Mouse (Mus musculus) neutrophil, adult 5-6 weeks (primary cell): ENCODE results near the gene Slc7a14. TPM values are rescaled to one million over a fixed set of nuclear protein-coding genes. Genes with fewer than 3 reads are reported as not detected.

Experiments used
- ATAC-seq: fragments of 151-379, 151-347 bp; 2 replicates; pipeline ENCODE4 v1.8.0; 2017; ENCODE audit warnings: mild to moderate bottlenecking, moderate TSS enrichment; ENCODE audit not compliant: insufficient number of reproducible peaks, poor library complexity, low FRiP score, severe bottlenecking; ENCODE audit errors: extremely low read depth
- total RNA-seq: library from RNA; stranded (forward); fragments of 200-1000 nt; gene quantifications from 2 replicates; pipeline ENCODE4 v1.2.3, GENCODE M21; 2017

Slc7a14 gene
- total RNA-seq, 1 experiment from 2014 or later, result not detected

DNA sequence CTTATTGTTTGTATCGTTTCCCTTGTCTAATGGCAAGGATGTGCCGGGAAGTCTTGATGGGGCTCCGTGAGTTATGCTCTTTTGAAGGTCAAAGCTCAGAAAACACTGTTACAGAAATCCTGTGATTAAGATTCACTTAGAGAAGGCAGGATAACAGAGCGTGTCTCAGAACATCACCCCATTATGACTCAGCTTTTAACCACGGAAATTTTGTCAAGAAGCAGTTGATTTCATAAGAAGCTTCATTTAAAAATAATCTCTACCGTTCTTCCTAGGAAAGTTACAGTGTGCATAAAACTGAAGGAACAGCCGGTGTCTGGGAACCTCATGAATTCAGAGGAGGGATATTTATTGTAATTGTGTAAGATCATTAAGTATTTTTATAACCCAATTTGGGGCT, 90.7 kb downstream of the Slc7a14 start:
- ATAC-seq, result no peak

GRCm38 (mm10) chr3:31217523-31217922, 92.7 kb downstream of the Slc7a14 start:
- no peak for ATAC-seq

DNA sequence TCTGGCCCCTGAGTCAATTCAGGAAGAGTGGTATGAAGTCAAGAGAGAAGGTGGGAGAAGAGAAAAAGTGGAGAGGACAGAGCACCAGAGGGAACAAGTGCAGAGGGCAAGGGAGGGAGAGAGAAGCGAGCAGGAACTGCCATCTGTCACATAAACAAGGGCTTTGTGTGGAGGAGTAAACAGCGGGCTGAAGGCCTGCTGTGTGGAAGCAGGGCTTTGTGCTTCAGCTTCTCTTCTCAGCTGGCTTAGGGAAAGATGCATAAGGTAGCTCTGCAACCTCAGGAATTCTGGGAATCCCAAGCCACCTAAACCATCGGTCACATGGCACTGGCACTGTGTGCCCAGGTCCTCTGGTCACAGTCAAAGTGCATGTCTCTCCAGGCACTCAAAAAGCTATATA, 96.4 kb downstream of the Slc7a14 start:
- no peak for ATAC-seq

- no peak for ATAC-seq
Observed at GRCm38 (mm10) chr3:31212205-31213038, 97.8 kb downstream of the Slc7a14 start.

- ATAC-seq, result no peak
Observed at GRCm38 (mm10) chr3:31209001-31209400, 101.2 kb downstream of the Slc7a14 start.

DNA sequence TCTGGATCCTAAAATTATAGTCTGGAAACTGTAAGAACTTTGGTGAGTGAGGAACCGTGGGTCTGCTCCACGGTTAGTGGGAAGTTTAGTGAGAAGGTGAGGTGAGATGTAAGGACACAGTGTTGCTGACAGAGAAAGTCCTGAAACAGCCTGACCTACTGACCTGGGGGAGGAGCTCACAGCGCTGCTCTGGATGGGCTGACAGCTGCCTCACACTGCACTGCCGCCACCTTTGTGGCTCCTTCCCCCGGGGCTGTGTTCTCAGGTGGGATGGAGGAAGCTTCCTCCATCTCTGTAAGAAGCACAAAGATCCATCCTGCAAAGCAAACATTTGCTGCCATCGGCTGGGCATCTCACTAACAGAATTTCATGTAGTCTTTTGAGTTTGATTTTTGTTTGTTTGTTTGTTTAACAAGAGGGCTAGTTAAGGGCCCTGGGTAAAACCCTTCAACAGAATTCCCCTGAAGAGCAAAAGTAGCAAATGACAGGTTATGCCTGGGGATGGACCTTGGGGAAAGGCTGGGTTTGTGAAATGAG, 101.7 kb downstream of the Slc7a14 start:
- ATAC-seq, result no peak

DNA sequence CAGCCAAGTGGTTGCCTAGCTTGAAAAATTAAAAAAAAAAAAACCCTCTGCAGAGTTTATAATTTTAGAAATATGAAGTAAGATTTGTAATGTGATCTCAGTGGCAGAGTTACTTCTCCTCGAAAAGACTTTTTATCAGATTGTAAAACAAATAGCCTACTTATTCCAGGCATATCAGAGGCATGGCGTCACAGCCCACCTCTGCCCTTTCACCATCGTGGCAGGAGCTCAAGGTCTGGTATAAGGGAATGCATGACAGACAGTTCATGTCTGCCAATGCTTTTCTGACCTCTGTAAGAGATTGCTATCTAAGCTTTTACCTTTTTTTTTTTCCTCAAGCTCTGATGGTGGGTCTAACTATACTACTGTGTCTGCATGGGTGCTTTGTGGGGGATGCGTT, 102.1 kb downstream of the Slc7a14 start:
- no peak for ATAC-seq

GRCm38 (mm10) chr3:31205167-31205566, 105.0 kb downstream of the Slc7a14 start:
- no peak for ATAC-seq

DNA sequence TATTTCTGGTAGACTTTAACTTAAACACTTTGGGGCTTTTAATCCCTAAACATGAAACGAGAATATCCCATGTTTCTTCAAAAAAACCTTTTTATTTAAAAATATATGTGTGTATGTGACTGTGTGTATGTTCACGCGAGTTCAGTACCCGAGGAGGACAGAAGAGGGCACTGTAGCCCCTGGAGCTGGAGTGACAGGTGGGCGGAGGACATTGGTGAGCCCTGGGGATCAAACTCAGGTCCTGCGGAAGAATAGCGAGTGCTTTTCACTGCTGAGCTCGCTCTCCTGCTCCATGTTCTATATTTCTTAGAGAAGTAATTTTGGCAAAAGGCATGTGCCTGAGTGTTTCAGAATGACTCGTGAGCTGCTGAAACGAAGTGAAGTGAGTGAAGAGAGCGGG, 106.2 kb downstream of the Slc7a14 start:
- ATAC-seq, result no peak

- no peak for ATAC-seq
Observed at GRCm38 (mm10) chr3:31199162-31199877, 110.9 kb downstream of the Slc7a14 start.

GRCm38 (mm10) chr3:31191402-31191801, 118.8 kb downstream of the Slc7a14 start:
- ATAC-seq, result no peak

DNA sequence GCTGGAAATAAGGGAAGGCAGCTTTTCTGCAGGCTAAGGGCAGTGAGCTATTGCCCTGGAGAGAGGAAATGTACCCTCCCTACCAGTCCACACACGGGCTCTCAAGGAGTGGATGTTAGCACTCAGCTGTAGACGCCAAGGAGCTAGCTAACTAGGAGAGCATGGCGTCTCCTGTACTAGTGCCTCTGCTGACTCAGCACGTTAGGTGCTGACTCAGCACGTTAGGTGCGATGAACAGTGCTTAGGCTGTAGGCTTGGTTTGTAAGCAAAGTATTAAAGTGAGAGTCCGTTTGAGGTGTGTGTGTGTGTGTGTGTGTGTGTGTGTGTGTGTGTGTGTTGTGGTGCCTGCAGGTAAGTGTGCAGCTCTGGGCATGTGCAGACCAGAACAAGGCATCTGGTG, 119.8 kb downstream of the Slc7a14 start:
- ATAC-seq, result no peak

GRCm38 (mm10) chr3:31166365-31166871, 143.8 kb downstream of the Slc7a14 start:
- no peak for ATAC-seq

- no peak for ATAC-seq
Observed at GRCm38 (mm10) chr3:31165803-31166202, 144.4 kb downstream of the Slc7a14 start.

DNA sequence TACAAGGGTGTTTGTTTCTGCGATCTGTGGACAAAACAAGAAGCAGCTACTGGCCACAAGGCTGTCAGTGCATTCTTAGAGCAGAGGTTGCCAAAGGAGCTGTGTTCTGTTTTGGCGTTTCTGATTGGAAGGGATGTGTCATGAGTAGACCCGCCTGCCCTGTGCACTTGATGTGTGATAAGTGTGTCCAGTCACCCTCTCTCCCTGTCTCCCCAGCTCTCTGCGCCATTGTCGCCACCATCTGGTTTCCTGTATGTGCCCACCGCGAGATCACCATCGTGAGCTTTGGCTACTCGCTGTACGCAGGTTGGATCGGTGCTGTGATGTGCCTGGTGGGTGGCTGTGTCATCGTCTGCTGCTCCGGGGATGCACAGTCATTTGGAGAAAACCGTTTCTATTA, 147.3 kb downstream of the Slc7a14 start:
- no peak for ATAC-seq

- no peak for ATAC-seq
Observed at GRCm38 (mm10) chr3:31161336-31161735, 148.8 kb downstream of the Slc7a14 start.

DNA sequence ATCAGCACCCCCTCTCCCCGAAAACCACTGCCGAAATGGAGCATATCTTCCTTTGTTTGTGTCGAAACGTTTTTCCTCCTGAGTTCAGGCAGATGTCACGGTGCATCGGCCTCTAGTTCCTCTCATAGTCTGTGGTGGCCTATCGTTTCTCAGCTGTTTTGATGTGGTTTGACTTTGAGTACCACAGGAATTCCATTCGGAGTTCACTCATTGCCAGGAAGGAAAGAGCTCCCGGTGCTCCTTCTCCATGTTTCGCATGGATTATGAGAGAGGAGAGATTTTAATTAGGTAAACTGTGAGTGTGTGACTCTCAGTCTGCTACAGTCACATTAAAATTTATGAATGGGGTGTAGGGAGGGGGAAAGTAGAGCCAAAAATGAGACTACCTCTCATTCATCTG, 150.1 kb downstream of the Slc7a14 start:
- ATAC-seq, result no peak

- ATAC-seq, result no peak
Observed at GRCm38 (mm10) chr3:31157776-31158175, 152.4 kb downstream of the Slc7a14 start.

DNA sequence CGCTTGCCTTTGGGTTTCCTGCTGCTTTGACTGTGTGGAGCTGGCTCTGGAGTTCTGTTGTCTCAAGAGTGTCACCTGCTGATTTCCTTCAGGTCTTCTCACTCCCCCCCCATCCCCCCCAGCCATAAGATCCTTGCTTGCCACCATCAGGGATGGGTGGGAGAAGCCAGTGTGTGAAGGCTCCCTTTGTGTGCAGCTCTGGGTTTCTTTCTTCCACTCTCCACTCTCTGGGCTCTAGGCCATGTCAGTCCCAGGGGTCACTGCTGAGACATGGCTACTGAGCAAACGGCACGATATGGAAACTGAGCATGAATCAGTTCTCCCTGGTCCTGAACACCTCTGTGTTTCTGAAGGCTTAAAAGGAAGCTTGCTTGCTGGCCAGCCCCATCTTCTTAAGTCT, 154.1 kb downstream of the Slc7a14 start:
- ATAC-seq, result no peak
